Mouse (Mus musculus): ENCODE measurements at regions not wholly inside any gene's neighbourhood (a gene's known extent, or its start where the extent isn't known, plus 50 kb on each side); places are given as distances from the start of the nearest gene placed in this dataset.

GRCm38 (mm10) chr5:106002330-106002729 lies 126.0 kb downstream of the Zfp326 start:
- TF ChIP-seq POLR2A (IDR thresholded peaks at IDR 0.05; ENCODE audit: insufficient read length, low read depth) = no peak
- no peak for TF ChIP-seq USF1 (IDR thresholded peaks at IDR 0.05; ENCODE audit: low read depth)
- no peak for TF ChIP-seq MAX (IDR thresholded peaks at IDR 0.05; ENCODE audit: low read depth)
- no peak for TF ChIP-seq POLR2AphosphoS2 (IDR thresholded peaks at IDR 0.05; ENCODE audit: insufficient read length, low read depth)
- TF ChIP-seq MYOG (IDR thresholded peaks at IDR 0.05; ENCODE audit: control insufficient read depth in 1 of 3, insufficient read depth in 1 of 3, insufficient read length in 2 of 3, low read depth in 2 of 3) = no peak
- no peak for TF ChIP-seq TCF3 (IDR thresholded peaks at IDR 0.05; ENCODE audit: insufficient read length, low read depth)
- TF ChIP-seq CEBPB (IDR thresholded peaks at IDR 0.05; ENCODE audit: insufficient read depth, poor library complexity, severe bottlenecking) = no peak
- no peak for TF ChIP-seq REST (IDR thresholded peaks at IDR 0.05; ENCODE audit: insufficient read depth, insufficient read length)
- TF ChIP-seq TCF12 (IDR thresholded peaks at IDR 0.05; ENCODE audit: insufficient read depth, poor library complexity, severe bottlenecking) = no peak
- TF ChIP-seq MYOD1 (IDR thresholded peaks at IDR 0.05; ENCODE audit: control insufficient read depth in 1 of 3, insufficient read length in 2 of 3, low read depth in 2 of 3) = no peak
- no peak for TF ChIP-seq E2F4 (IDR thresholded peaks at IDR 0.05; ENCODE audit: insufficient read depth)
